Mouse (Mus musculus) heart, postnatal 0 days (tissue): ENCODE measurements around the gene Slco2b1.

Experiments used
- CTCF ChIP-seq: IDR thresholded peaks from 2 replicates; pipeline ENCODE4 v1.5.1; 2016; ENCODE audit warnings: antibody characterized with exemption, control low read depth, low read depth
- EP300 ChIP-seq: IDR thresholded peaks from 2 replicates; pipeline ENCODE4 v1.6.1; 2016; ENCODE audit warnings: antibody characterized with exemption, low read depth

DNA sequence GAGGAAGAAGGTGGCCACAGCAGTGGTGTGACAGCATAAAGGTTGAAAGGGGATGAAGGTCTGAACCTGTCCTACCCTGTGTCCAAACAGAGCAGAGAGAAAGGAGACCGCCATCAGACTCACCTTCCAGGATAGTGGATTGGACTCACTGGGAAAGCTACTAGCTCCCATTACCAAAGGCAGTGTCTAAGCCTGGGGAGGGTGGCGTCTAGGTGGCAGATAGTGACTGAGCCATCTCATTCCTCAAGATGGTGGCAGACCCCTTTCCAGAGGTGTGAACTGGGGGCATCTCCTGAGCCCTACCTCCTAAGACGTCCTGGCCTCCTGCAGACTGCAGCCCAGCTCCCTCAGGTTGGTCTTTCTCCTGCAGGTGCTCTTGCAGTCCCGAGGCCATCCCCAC lies 10.5 kb downstream of the Slco2b1 start:
- TF ChIP-seq CTCF (no peak), EP300 (no peak)
